Mouse (Mus musculus) left cerebral cortex, postnatal 14 days (tissue): ENCODE measurements at regions not wholly inside any gene's neighbourhood (a gene's known extent, or its start where the extent isn't known, plus 50 kb on each side); places are given as distances from the start of the nearest gene placed in this dataset.

ENCODE experiments used
- DNase-seq, 2 experiments: peaks; one replicate each; pipeline ENCODE4 v3.0.0; 2021 to 2022; ENCODE audit warnings: low spot score in 2 of 2, mixed read lengths in 1 of 2
- intact Hi-C: fragments of 180-260 bp; cut with DNase I; formaldehyde crosslinking; loops from one replicate; pipeline ENCODE4 v1.15.1; 2025

DNA sequence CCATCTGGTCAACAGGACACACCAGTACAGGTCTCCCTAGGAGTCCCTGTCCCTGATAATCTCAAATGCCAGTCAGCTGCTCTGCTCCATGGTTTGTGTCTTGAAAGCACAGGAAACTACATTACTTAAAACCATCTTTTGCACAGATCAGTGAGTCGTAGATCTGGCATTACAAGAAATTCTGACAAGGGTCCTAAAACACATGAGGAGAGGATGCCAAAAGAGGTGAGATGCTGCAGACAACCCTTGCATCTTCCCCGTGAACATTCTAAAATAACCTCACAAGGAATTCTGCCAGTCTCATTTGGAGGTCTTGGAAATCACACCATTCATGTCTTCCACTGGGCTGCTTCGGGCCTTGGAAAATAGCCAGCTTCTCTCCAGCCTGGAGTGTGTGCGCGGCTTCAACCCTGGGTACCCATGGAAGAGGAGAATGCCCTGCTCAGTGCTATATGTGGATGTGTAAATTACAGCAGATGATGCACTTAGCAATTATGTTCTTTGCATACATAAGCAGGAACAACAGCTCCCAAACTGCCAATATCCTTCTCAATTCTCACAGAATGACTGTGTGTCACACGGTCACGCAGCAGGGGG is 157.3 kb upstream of the Smarca2 start:
- peak; percentile 13 to 30 for DNase-seq
- intact Hi-C loops = no loop called here

DNA sequence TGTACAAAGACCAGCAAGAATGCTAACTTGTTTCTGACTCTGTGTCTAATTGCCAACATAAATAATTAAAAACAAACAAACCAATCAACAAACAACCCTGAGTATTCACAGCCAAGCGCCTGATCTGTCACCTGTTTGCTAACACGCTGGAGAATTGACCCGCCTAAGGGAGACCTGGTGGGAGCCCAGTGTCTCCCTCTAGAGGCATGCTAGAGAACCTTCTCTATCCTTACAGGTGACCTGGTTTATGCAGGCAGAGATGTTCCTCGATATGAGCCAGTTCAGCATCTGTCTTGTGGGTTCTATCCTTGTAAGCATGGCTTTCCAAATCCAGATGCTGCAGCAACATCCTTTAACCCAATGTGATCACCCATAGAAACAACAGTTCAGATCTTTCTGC is 143.1 kb upstream of the Smarca2 start:
- intact Hi-C loops = loop anchor here (10.0 kb wide), 2 partner anchors 143 to 747 kb away; partner anchors contain the start of gene Smarca2

DNA sequence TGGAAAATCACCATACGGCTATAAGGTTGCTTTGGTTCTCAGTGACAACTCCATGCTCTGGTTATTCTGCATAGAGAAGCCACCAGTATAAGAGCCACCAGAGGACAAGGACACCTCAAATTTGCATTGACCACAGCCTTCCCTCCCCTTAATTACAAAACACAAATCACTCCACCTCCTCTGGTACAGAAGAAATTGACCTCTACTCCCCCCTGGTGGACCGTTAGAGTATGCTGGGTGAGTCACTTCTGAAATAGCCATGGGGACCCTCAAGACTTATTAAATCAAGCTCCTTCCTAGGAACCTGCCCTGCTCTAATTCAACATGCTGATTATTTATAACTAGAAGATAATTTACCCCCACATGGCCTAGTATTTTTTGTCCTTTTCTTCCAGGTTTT is 139.6 kb upstream of the Smarca2 start:
- DNase-seq = peak; percentile 26 to 34
- intact Hi-C loops = loop anchor here (10.0 kb wide), 2 partner anchors 140 to 750 kb away; partner anchors contain the start of gene Smarca2

More for the DNA sequence above, 143.1 kb upstream of the Smarca2 start:
- no peak for DNase-seq

DNA sequence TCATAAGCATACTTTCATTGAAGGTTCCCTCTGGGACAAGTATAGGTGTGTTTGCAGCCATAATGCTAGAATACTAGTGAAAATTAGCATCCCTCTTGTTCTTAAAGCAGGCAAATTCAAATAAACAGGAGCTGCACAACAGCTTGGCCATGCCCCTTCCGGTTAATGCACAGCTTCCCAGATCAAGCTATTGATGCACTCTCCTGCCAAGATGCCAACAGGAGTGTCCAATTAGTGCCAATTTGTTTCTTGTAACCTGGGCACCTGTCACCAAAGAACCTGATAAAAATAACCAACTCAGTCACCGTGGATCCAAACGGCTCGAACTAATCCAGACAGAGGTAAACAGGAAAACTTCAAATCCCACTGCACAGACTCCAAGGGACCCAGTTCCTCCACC is 138.6 kb upstream of the Smarca2 start:
- DNase-seq = no peak
- intact Hi-C loops = loop anchor here (10.0 kb wide), 2 partner anchors 139 to 751 kb away; partner anchors contain the start of gene Smarca2

DNA sequence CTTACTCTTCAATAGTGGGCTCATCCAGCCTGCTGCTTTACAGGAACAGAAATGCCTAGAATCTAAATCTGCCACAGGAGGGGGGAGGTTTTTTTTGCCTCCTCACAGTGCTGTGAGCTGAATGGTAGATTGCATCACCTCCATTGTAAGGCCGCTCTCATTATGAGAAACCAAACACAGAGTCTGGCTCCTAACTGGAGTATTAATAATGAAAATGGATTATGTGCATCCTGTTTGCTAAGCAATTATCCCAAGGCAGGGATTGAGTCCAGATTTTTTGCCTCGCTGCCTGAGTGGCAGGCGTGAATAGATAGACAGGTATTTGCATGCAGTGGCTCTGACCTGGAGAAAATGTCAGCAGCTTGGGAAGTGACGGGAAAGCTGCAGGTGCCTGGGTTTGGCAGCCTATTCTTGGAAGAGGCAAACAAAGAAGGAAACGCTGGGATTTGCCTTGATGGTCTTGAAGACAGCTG is 137.6 kb upstream of the Smarca2 start:
- intact Hi-C loops = loop anchor here (10.0 kb wide), 2 partner anchors 138 to 752 kb away; partner anchors contain the start of gene Smarca2
- DNase-seq = peak; percentile 16 to 37

DNA sequence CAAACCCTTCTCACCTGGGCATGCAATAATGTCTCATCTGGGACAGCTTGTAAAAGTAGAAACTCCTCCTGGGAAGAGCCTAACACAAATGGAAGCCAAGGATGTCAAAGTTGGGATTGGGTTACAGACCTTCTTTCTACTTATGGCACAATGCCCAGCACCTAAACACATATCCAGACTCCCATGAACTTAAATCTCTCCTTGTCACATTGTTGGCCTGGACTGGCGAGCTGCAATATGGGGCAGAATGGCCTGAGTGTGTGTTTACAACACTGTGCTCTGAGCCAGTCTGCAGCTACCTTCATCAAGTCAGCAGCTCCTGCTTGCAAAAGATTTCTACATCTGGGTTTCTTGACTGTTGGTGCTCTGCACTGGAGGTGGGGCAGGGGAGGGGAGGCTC is 132.2 kb upstream of the Smarca2 start:
- no peak for DNase-seq
- intact Hi-C loops = no loop called here

DNA sequence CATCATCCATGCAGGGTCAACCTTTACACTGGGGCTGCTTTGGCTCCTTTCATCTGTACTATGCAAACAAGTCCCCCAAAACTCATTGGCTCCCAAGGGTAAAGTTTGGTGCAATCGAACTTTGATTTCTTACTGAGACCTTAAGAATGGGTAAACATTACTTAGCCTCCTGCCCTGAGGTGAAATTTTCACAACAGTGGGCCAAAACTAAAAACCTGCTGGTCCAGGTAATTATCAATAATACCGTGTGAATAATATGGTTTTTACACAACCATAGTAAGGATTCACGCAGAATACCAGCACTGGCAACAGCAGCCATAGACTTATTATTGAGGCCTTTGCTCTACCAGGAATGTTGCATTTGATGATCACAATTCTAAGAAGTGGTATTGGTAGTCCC is 131.6 kb upstream of the Smarca2 start:
- intact Hi-C loops = no loop called here

DNA sequence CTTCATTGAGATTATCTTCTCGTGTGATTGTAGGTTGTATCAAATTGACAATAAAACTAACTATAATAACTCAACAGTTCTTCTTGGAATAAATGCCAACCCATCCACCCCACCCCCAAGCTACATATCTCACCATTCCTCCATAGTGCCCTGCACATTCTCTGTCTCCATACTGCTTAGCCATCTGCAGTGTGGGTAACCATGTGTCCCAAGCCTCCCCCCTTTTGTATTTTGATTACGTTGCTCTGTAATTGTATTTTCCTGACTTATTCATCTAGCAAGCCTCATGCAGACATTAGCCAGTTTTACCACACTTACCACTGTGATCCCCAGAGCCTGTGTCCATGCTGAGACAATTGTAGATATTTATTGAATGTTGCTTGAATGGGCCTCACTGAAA is 129.7 kb upstream of the Smarca2 start:
- no peak for DNase-seq
- intact Hi-C loops = no loop called here

More for the DNA sequence above, 131.6 kb upstream of the Smarca2 start:
- no peak for DNase-seq

DNA sequence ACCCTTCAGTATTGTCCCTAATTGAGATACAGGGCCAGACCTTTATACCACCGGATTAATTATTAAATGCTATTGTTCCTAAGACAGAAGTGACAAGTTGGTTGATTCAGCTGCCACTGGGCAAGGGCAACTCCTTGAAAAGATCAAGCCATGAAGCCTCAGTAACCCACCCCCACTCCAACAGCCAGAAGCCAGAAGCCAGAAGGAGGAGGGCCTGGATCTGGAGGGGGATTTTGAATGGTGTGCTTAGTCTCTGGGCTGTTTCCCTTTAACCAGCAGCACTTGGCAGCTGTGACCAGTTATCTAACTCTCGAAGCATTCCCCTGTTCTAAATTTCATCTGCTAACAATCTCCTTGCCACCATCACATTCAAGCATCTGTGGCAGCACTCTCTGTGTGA is 129.1 kb upstream of the Smarca2 start:
- DNase-seq = peak; percentile 8 to 56
- intact Hi-C loops = no loop called here

DNA sequence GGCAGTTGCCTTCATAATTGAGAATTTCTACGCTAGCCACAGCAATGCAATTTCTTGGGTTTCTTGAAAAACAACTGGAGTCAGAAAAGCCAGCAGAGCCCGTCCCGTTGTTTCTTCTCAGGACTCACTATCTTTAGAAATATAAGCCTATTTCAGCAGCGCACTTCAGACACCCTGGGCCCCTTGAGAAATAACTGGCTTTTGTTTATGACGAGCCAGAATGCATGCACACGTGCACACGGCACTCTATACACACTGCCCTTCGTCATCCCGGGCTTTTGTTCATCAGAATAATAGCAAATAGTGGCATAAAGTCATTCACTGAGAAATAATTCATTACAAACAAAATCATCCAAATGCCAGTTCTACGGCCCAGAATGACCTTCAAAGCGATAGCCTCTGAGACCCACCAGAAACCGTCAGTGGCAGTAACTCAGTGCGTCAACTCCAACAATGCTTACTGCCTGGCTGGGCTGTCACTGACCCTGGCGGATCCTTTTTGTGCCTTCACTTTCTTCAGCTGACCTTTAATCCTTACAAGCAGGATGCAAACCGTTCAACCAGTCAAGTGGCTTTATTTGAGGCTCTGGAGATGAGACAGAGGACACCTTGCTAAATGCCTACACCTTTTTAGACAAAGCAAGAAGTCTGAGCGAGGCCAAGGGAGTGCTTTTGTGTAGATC is 126.7 kb upstream of the Smarca2 start:
- no peak for DNase-seq
- intact Hi-C loops = no loop called here

DNA sequence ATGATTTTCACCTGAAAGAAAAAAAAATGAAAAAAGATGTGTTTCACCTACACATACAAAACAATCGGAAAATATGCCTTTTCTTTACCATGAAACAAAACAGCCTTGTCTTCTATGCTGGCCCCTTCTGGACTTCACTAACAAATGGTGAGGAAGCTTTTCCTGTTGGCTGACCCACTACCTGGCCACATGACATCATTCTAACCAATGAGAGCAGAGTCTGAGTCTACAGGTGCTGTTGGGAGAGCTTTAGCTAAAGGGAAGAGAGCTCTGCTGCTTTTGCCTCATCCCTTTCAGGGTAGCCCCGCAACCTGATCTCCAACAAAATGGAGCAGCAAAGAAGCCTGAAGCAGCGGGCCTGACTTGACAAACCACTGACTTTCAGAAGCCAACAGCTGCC is 120.5 kb upstream of the Smarca2 start:
- intact Hi-C loops = no loop called here
- no peak for DNase-seq

DNA sequence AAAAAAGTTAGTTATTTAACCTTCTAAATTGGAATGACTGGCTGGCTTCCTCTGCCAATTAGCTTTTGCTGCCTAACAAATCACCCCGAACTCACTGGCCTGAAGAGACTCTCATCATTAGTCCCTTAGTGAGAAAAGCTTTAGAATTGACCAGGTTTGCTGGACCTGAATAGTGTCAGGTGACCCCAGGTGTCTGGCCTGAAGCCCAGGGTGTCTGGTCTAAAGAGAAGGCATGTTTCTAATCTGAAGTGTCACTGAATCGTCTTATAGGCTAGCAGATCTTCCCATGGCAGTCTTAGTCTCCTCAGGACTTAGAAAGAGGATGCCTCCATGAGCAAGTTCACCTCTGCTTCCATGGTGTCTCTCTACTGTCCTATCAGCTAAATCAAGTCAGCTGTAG is 112.0 kb upstream of the Smarca2 start:
- intact Hi-C loops = no loop called here
- DNase-seq = no peak

DNA sequence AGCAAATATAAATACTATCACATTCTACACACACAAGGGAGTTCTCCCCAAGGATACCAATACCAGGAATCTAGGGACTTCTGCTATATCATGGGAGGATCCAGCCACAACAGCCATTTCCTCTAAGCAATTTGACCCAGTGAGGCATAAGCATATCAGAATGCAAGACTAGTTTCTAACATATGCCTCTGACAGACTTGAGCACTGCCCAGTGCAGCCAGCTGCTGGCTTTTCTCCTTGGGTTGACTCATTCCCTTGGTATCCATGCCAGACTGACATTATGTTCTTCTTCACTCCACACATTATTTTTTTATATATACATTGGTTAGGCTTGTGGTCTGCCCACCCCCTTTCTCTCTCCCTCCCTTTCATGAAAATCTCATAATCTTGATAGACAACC is 103.8 kb upstream of the Smarca2 start:
- intact Hi-C loops = no loop called here
- peak in 1 of 2 experiments; percentile 19 for DNase-seq

DNA sequence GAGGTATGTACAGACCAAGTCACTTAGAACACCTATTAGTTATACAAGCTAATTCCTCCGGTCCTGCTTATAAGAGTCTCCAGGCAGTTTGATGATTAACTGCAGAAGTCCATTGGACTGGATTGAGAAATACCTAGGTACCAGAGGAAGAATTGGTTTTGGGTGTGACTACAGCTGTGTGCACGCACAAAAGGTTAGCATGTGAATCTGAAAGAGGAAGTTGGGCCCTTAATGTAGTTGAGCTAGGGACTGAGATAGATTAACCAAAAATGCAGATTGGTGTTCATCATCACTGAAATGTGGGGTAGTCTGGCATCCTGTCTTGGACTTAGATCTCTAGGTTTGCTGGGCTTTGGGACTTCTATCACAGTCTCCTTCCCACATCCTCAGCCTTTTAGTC is 100.8 kb upstream of the Smarca2 start:
- intact Hi-C loops = no loop called here
- no peak for DNase-seq

DNA sequence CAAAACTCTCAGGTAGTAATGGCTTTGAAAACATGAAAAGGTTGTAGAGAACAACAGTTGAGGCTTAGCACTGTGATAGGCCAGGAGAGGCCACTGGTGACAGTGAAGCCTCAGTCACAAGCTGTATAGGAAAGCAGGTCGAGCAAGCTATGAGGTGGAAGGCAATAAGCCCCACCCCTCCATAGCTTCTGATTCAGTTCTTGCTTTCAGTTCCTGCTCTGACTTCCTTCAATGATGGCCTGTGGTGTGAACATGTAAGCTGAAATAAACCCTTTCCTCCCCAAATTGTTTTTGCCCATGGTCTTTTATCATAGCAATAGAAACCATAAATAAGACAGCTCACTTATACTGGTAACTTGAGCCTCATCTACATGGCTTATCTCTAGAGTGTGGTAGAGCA is 98.0 kb upstream of the Smarca2 start:
- DNase-seq = no peak
- intact Hi-C loops = no loop called here

DNA sequence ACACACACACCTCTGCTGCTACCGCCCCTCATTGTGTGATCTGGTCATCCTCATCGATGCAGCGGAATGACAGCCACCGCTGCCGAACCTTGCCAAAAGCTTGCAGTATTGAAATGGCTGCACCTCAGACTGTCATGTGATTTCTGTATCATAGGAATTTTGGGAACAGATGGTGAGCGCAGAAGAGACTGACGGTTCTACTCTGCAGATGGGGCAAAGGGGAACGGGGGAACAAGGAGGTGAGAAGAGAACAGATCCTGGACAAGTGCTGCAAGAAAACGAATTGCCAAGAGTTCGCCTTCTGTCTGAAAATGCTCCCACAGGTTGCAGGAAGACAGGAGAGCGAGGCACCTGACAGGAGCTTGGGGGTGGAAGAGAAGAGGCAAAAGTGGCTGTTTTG is 96.9 kb upstream of the Smarca2 start:
- peak in 1 of 2 experiments; percentile 20 for DNase-seq
- intact Hi-C loops = no loop called here

DNA sequence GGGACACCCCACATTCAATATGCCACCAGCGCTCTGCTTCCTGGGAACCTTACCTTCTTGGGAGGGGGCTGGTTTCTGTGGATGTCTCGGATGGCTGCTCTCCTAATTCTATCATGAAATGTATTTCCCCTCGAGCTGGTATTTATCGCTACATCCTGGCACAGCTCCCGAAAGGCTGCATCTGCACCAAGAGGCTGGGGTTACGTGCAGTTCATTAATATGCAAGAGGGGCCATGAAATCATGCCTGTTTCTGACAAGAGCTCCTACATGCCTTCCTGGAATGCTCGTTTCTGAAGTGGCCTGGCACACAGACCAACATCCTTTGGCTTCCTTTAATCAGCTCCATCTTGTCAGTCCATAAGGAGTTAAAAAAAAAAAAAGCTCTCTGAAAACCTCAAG is 96.2 kb upstream of the Smarca2 start:
- peak; percentile 15 to 28 for DNase-seq
- intact Hi-C loops = no loop called here

DNA sequence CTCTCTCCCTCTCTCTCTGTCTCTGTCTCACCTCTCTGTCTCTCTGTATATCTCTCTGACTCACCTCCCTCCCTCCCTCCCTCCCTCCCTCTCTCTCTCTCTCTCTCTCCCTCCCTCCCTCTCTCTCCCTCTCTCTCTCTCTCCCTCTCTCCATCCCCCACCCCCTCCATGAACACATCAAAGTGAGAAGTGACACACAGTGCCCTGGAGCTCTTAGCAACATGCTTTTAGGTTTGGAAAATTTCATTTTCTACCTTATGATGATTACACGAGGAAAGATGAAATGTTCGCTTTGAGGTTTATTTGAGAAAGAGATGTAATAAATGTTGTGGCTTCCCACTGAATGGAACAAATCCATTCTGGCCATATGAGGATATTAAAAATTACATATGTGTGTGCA is 95.6 kb upstream of the Smarca2 start:
- intact Hi-C loops = no loop called here
- no peak for DNase-seq

DNA sequence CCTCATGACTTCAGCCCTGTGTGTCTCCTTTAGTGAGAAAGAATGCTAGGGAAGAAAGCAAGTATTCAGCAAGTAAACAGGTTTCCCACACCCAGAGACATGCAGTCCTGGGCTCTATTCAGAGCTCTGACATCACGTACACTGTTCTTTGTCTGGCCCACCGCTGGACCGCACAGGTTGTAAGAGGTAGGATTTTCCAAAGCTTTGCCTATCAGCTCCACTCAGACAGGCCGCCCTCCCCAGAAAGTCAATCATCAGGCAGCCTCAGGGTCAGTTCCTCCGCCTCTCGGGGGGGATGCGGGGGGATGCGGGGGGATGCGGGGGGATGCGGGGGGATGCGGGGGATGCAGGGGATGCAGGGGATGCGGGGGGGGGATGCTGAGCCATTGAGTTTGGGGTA is 94.7 kb upstream of the Smarca2 start:
- no peak for DNase-seq
- intact Hi-C loops = no loop called here

DNA sequence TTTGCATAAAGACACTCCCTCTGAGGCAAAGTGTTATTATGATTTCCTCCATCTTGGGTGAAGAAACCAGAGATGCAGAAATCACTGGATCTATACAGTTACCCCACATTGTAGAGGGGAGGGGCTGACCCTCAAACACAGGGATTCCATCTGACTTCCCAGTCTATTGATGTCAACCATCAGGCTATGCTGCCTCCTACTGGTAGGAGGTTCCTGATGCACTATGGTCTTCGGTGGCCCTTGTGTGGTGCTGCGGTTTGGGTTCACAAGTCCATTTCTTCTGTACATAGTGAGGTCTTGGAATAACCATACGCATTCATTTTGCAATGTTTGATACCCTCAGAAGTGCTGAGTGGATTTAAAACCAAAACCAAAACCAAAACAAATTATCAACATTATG is 94.0 kb upstream of the Smarca2 start:
- no peak for DNase-seq
- intact Hi-C loops = no loop called here

DNA sequence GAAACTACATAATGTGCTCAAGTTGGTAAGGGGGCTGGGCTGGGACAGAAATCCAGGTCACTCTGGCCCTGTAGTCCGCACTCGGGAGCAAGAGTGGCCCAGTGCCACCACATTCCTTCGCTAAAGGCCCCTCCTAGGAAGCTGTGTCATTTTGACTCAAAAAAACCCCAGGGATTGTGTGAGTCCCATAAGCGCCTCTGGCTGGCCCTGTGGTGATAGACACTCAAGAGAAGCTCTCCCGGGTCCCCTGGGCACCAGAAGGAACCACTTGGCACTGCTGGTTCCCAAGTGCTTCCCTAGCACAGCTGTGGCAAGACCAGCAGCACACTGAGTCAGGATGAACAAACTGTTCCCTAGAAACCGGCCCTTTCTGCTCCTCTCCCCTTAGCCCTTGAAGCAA is 93.1 kb upstream of the Smarca2 start:
- intact Hi-C loops = no loop called here
- peak in 1 of 2 experiments; percentile 22 for DNase-seq
